Mouse (Mus musculus) layer of hippocampus, postnatal 36 days (tissue): ENCODE data around the gene Pitx3. TPM values are rescaled to one million over a fixed set of nuclear protein-coding genes. Genes with fewer than 3 reads are reported as not detected.

Experiments used
- total RNA-seq, 2 experiments: library from RNA; stranded (reverse); gene quantifications; 2 replicates each; pipeline ENCODE4 v1.2.3; 2021

The Pitx3 gene
- total RNA-seq, 2 experiments from 2014 or later = not detected

Other genes with a start within 250 kb of the Pitx3 start
- gene Armh3, start 149.8 kb downstream of the Pitx3 start, total RNA-seq = 10 to 100 TPM; 20.3 to 22.4 TPM
- 1 to 10 TPM; 5.7 to 7.3 TPM for gene Hps6, start 144.8 kb downstream of the Pitx3 start, total RNA-seq
- 10 to 100 TPM; 29.7 to 30.9 TPM for gene Pprc1, start 103.4 kb downstream of the Pitx3 start, total RNA-seq
- gene Ldb1, start 103.1 kb downstream of the Pitx3 start, total RNA-seq = 100 to 1,000 TPM; 107 to 114 TPM
- gene Nolc1, start 72.5 kb downstream of the Pitx3 start, total RNA-seq = 10 to 100 TPM; 46.3 to 49.3 TPM
- gene Elovl3, start 16.4 kb downstream of the Pitx3 start, total RNA-seq = not detected
- gene Gbf1, start 4.2 kb upstream of the Pitx3 start, total RNA-seq = 10 to 100 TPM; 95.3 to 96.3 TPM
- gene Nfkb2, start 156.0 kb upstream of the Pitx3 start, total RNA-seq = 1 to 10 TPM; 1.9 to 3.2 TPM
- 100 to 1,000 TPM; 731 to 733 TPM for gene Psd, start 178.8 kb upstream of the Pitx3 start, total RNA-seq
- 10 to 100 TPM; 28.3 to 33.6 TPM for gene Fbxl15, start 179.9 kb upstream of the Pitx3 start, total RNA-seq
- 100 to 1,000 TPM; 164 to 167 TPM for gene Cuedc2, start 190.4 kb upstream of the Pitx3 start, total RNA-seq
- 10 to 100 TPM; 28.2 to 30.3 TPM for gene Mfsd13a, start 192.8 kb upstream of the Pitx3 start, total RNA-seq
- gene 2310034G01Rik, start 202.0 kb upstream of the Pitx3 start, total RNA-seq = 1 to 10 TPM; 1.1 to 1.2 TPM
- gene Actr1a, start 247.4 kb upstream of the Pitx3 start, total RNA-seq = 100 to 1,000 TPM; 180 to 188 TPM
- 10 to 100 TPM; 18.3 to 22.6 TPM for gene Sufu, start 248.6 kb upstream of the Pitx3 start, total RNA-seq